26 mouse cellular contexts compared by ENCODE assay signal in genomic region chrX:12490957-12491356, GRCm38 (mm10).
"Had no signal": no experiment of that assay in that cellular context is flagged by ENCODE, and none has a peak within 500 bp of the region (broad histone marks: within the 10 kb centered on the region; RNA-seq: fewer than 3 reads in every experiment).

No protein-coding gene starts in this region.

- DNase-seq: gastrocnemius, postnatal 14 days; gastrocnemius, postnatal 36 days; heart, adult 2 months; heart, postnatal 14 days; heart, postnatal 36 days; kidney, adult 11 months; kidney, adult 2 months; kidney, adult 9 months; kidney, postnatal 14 days; kidney, postnatal 36 days; layer of hippocampus, adult 9-11 months; layer of hippocampus, postnatal 36 days; left cerebral cortex, postnatal 4 days had no signal

- H3K36me3 ChIP-seq: heart, embryonic 13.5 days; heart, embryonic 15.5 days; hindbrain, embryonic 13.5 days; hindbrain, embryonic 15.5 days; kidney, embryonic 15.5 days; limb, embryonic 13.5 days; limb, embryonic 15.5 days; liver, embryonic 12.5 days had no signal

- H3K4me2 ChIP-seq: heart, embryonic 11.5 days; heart, embryonic 13.5 days; heart, embryonic 15.5 days; hindbrain, embryonic 13.5 days; hindbrain, embryonic 15.5 days; kidney, embryonic 15.5 days; limb, embryonic 13.5 days; limb, embryonic 15.5 days; liver, embryonic 12.5 days had no signal

- H3K4me3 ChIP-seq: heart, adult 2 months; heart, embryonic 13.5 days; heart, embryonic 15.5 days; hindbrain, embryonic 13.5 days; hindbrain, embryonic 15.5 days; kidney, embryonic 15.5 days; limb, embryonic 13.5 days; limb, embryonic 15.5 days; liver, embryonic 12.5 days had no signal

- H3K27me3 ChIP-seq: hindbrain, embryonic 15.5 days; liver, embryonic 12.5 days had no signal

- H3K9me3 ChIP-seq: heart, embryonic 13.5 days; heart, embryonic 15.5 days; hindbrain, embryonic 13.5 days; hindbrain, embryonic 15.5 days; kidney, embryonic 15.5 days; limb, embryonic 13.5 days; limb, embryonic 15.5 days; liver, embryonic 12.5 days had no signal

- H3K27ac ChIP-seq: heart, adult 2 months; heart, embryonic 13.5 days; heart, embryonic 15.5 days; hindbrain, embryonic 13.5 days; hindbrain, embryonic 15.5 days; hindbrain, postnatal 0 days; kidney, embryonic 15.5 days; kidney, postnatal 0 days; limb, embryonic 13.5 days; limb, embryonic 15.5 days; liver, embryonic 12.5 days; liver, embryonic 14.5 days had no signal

- H3K9ac ChIP-seq: heart, embryonic 13.5 days; heart, embryonic 15.5 days; hindbrain, embryonic 13.5 days; hindbrain, embryonic 15.5 days; kidney, embryonic 15.5 days; limb, embryonic 13.5 days; limb, embryonic 15.5 days; liver, embryonic 12.5 days; liver, embryonic 14.5 days had no signal

- ATAC-seq: hindbrain, postnatal 0 days; intestine, embryonic 16.5 days; liver, embryonic 12.5 days had no signal
